Mouse (Mus musculus) urinary bladder, adult 18-20 months (tissue): ENCODE results near the gene Cox10.
A peak's percentile ranks its signal among the peaks of the same experiment; 100 is the strongest.

Experiments
- DNase-seq, 2 experiments: peaks; one replicate each; pipeline ENCODE4 v3.0.0; 2022; ENCODE audit warnings: low spot score in 2 of 2, mixed read lengths in 2 of 2

Gene Cox10

GRCm38 (mm10) chr11:63952743-63953191 is 126.5 kb downstream of the Cox10 start:
- no peak for DNase-seq

GRCm38 (mm10) chr11:63951831-63952631 is 127.2 kb downstream of the Cox10 start:
- peak; percentile 8 to 15 for DNase-seq

- DNase-seq: no peak
Observed at GRCm38 (mm10) chr11:63948371-63948770, 130.9 kb downstream of the Cox10 start.

DNA sequence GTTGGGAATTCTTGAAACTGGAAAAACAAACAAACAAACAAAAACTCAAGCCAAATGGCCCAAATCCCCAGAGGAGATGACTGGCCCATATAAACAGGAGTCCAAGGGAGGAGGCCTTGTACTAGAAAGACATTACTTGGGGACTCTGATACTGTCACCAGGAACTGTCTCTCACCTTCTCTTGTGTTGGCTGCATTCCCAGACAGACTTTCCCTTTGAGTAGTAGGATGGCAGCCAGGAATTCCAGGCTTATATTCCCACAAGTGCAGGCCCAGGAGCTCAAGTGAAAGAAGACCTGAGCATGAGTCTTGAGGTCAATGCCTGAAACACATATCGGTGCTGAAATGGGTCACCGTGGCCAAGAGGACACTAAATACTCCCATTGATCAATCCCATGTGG is 132.2 kb downstream of the Cox10 start:
- no peak for DNase-seq

DNA sequence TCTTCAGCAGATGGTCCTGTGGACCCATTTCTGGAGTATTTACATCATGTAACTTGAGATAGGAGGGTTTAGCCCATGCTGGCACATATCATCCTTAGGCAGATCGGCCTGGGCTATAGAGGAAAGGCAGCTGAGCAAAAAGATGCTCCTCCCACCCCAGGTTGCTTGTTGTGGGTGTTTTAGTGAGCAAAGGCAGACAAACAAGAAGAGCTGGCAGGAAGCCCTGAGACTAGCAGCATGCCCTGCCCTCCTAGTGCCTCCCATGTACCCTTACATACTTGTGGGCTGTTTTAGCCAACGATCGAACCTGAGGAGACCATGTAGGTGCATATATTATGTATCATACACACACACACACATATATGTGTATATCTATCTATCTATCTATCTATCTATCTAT is 135.3 kb downstream of the Cox10 start:
- DNase-seq: no peak

- DNase-seq: no peak
Observed at GRCm38 (mm10) chr11:63943268-63943890, 135.9 kb downstream of the Cox10 start.

DNA sequence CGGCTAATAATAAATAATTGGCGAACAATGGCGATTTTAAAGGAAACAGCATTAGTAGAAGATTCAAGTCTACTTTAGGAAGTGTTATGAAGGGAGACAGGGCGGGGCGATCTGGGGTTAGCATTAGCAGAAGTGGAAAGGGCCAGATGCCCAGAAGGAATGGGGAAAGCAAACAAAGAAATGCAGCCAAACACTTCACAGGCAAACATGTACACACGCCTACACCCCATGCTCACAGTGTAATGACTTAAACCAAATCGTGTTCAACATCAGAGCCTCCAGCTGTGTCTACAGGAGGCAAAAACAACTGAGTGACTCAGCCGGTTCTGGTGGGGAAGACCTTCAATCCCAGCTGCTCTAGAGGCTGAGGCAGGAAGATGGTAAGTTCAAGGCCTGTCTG is 137.1 kb downstream of the Cox10 start:
- no peak for DNase-seq

DNA sequence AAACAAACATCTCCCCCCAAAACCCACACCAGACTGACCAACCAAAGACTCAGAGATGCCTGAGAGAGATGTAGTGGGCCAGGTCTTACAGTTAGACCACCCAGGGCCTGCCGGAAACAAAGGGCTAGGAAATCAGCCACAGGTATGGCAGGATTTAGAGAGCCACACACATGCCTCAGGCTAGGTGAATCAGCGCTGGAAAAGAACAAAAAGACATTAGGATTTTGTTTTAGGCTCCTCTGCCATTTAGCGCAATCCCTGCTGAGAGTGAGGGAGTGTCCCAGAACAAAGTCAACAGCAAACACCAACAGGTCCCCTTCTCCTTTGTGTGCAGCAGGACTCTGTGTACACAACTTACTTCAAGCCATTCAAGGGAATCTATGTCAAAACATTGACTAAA is 142.6 kb downstream of the Cox10 start:
- no peak for DNase-seq

DNA sequence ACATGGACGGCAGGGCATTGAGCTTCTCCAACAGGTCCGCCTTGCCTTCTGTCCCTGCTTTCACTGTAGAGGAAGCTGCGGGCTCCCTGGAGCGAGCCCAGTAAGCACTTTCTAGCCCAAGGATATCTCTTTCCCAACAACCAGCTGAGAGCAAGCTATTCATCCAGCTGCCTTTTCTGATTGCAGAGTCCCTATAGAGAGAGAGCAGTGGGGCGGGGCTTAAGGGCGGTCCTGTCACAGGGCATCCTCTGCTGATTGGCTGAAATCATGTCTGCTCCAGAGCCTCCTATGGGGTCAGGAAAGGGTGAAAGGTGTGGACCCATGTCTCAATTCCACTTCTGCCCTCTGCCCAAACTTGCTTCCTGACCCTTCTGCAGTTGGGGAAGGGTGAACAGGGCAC is 152.4 kb downstream of the Cox10 start:
- DNase-seq: no peak

GRCm38 (mm10) chr11:63925161-63925582 is 154.1 kb downstream of the Cox10 start:
- DNase-seq: peak; percentile 57 to 87

DNA sequence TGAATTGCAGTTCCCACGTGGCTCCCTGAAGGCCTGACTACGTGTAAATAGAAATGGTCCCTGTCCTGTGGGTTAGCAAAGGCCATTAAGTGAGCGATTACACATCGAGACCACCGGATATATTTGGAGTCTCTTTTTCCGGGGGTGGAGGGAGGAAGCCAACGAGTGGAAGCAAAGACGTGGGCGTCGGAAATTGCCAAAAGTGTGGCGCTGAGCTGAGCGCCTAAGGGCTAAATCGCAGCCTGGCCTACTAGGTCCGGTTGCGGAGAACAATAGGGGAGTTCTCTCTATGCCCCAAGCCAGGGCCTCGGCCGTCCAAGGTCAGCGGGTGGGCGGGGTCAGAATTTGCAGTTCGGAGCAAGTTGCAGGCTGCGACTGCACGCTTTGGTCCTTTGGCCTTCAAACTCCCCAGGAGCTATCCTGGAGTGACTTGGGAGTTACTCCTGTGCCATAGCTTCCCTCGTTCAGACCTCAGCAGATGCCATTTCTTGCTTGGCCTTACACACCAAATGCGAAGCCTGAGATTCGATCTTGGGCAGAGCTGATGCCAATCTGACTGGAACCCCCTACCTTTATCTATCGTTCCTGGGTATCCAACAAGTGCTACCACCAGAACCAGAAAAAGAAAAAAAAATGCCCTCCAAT is 154.9 kb downstream of the Cox10 start:
- DNase-seq: no peak

DNA sequence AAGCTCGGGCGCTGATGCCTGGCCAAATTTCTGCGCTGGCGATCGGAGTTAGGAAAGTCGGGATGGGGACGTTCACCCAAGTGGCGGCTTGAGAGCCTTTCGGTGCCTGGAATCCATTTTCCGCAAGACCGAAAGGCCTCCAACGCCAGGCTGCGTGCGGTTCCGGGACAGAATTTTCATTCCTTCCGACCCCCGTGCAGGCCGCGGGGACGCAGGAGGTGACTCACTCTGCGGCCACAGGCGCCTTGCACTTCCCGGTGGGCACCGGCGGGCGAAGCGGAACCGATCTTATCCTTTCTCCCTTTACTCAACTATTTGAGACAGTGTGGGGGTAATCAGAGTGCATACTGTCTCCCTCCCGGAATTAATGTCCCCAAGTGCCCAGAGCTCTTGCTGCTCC is 155.9 kb downstream of the Cox10 start:
- peak in 1 of 2 experiments; percentile 23 for DNase-seq

DNA sequence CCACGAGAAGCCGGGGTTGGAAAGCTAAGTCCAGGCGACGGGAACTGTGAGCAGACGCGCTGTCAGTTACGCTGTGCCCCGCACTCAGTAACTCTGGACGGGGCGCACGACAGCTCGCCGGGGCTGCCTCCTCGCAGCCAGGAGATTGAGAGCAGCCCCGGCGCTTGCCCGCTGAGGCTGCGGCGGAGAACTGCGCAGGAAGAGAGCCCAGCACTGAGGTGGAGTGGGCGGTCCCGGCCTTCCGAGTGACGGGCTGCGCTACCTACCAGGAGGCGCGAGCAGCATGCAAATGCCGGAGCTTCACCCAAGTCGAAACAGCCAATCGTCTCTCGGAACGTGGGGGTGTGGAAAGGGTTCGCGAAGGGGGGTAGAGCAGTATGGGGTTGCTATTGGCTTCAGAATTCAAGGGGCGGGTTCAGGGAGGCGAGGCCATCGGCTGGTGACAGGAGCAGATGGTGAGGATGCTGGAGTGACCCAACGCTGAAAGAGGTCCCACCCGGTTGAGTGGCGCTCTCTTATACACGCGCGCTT is 157.1 kb downstream of the Cox10 start, which contains the start of gene Hs3st3b1:
Hs3st3b1 (minus strand) TSS at position 200 of the 531 bp plus-strand sequence.
- peak; percentile 88 for DNase-seq

DNA sequence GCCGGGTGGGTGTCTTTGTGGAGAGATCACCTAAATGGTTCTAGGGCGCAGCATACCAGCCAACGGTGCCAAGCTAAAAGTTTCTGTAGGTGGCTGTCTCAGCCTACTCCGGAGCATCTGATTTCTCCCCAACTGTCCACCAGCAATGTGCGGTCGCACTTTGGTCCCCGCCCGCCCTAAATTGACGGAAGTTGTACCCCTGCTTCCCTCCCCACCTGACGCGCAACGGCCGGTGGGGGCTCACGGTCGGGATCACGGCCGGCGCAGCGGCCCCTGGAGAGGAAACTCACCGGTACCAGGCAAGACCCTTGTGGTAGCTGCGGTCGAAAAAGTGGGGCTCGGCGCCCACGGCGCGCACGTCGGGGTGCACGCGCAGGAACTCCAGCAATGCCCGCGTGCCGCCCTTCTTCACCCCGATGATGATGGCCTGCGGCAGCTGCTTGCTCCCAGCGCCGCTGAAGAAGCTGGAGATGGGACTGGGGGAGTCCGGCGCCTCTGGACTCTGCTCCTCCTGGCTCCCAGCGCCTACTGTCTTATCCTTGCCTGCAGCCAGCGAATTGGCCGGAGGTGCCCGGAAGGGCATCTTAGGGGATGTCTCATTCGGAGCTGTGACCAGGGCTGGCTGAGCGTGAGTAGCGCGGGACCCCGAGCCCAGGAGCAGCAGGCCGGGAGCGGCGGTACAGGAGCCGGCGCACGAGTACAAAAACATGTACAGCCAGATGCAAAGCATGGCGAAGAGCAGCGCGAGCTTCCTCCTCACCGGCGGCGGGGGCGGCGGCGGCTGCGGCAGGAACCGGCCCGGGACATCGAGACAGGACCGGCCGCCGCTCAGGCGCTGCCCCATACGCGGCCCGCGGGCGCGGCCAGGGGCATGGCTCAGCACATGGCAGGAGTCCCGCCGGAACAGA is 158.0 kb downstream of the Cox10 start:
- peak in 1 of 2 experiments; percentile 46 for DNase-seq

GRCm38 (mm10) chr11:63920531-63920930 is 158.7 kb downstream of the Cox10 start:
- DNase-seq: peak in 1 of 2 experiments; percentile 57

- no peak for DNase-seq
Observed at GRCm38 (mm10) chr11:63919211-63920098, 159.8 kb downstream of the Cox10 start.

DNA sequence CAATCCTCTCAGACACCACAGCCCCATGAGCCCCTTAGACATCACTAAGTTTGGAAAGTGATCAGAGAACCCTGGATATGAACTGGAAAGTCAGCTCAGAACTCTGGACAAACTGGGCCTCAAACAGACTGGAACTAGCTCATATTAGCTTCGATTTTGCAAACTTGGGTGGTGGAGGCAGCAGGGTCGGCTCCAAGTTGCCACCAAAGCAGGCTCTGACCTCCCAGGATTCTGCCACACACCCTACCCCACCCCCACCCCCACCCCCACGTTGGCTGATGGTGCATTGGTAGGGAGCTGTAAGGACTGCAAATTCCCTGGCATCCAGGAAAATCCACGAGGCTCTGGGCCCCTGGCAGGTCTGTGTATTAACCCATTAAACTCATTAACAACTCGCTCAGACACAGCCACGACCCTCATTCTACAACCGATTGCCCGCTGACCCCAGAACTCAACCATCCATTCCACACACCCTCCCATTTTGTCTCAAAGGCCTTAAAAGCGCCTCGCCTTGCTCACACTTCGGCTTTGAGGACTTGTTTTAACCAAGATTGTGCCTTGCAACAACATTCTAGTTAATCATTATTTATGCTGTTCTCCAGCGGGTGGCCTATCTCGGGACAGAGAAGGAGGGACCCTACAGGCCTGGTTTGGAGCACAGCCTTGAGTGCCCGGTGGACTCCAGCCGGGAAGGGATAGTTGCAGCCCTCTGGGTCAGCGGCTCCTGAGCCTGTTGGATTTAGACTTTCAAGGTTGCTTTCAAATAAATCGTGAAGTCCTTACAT is 160.8 kb downstream of the Cox10 start:
- no peak for DNase-seq

GRCm38 (mm10) chr11:63917561-63917960 is 161.7 kb downstream of the Cox10 start:
- no peak for DNase-seq

DNA sequence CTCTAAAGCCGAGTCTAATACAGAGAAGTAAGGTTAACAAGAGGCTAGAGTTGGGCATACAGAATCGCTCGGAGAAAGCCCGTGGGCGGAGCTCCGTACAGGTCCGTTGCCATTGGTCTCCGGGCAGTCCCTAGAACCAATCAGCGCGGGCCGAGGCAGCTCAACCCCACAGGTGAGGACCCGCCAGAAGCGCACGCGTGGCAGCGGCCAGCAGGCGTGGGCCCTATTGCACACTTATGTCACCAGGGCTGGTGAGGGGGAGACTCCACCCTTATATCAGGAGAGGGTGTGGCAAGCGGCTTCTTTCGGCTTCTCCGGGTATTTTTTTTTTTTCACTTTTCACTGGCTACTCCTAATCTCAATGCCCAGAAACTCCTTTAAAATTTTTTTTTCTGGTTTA is 164.9 kb downstream of the Cox10 start:
- peak; percentile 68 to 71 for DNase-seq
